Mouse (Mus musculus) lung, embryonic 14.5 days (tissue): ENCODE results near the gene Gm45717. TPM values are rescaled to one million over a fixed set of nuclear protein-coding genes. Genes with fewer than 3 reads are reported as not detected.
A peak's percentile ranks its signal among the peaks of the same experiment; 100 is the strongest.

Experiments
- ATAC-seq: fragments of 200-750 bp; cut with Nextera tagmentation; 2 replicates; pipeline ENCODE4 v1.8.0; 2017; ENCODE audit warnings: mild to moderate bottlenecking, moderate TSS enrichment, moderate library complexity; ENCODE audit not compliant: insufficient read depth
- DNase-seq: peaks from one replicate; pipeline ENCODE4 v3.0.0-alpha.2; 2015
- H3K27ac ChIP-seq: fragments of 300-500 bp; sonication (generic); 2 replicates; pipeline ENCODE4 v1.5.1; 2014; ENCODE audit warnings: low read depth, mild to moderate bottlenecking, moderate library complexity
- H3K27me3 ChIP-seq: fragments of 300-500 bp; sonication (generic); 2 replicates; pipeline ENCODE4 v1.6.1; 2014; ENCODE audit warnings: low read length, control low read depth; ENCODE audit not compliant: insufficient read depth
- H3K36me3 ChIP-seq: fragments of 300-500 bp; sonication (generic); 2 replicates; pipeline ENCODE4 v1.6.1; 2014; ENCODE audit warnings: control low read depth; ENCODE audit not compliant: insufficient read depth
- H3K4me1 ChIP-seq: fragments of 300-500 bp; sonication (generic); 2 replicates; pipeline ENCODE4 v1.6.1; 2014; ENCODE audit warnings: antibody characterized with exemption, control low read depth; ENCODE audit not compliant: insufficient read depth
- H3K4me2 ChIP-seq: fragments of 300-500 bp; sonication (generic); 2 replicates; pipeline ENCODE4 v1.6.1; 2014; ENCODE audit warnings: mild to moderate bottlenecking
- H3K4me3 ChIP-seq: fragments of 300-500 bp; sonication (generic); 2 replicates; pipeline ENCODE4 v1.5.1; 2014; ENCODE audit warnings: low read depth, low read length
- H3K9ac ChIP-seq: fragments of 300-500 bp; sonication (generic); 2 replicates; pipeline ENCODE4 v1.6.1; 2014
- H3K9me3 ChIP-seq: fragments of 300-500 bp; sonication (generic); 2 replicates; pipeline ENCODE4 v1.6.1; 2016; ENCODE audit warnings: low read depth, low read length, control low read depth
- CTCF ChIP-seq: IDR thresholded peaks from 2 replicates; pipeline ENCODE4 v1.5.1; 2016; ENCODE audit warnings: antibody characterized with exemption, low read depth
- WGBS: fragments of 180-500 bp; shearing (Covaris S2); extraction: QIAGEN DNeasy Blood & Tissue Kit; methylation state at CpG from one replicate; pipeline ENCODE4 v1.1.7; 2014; 5-methylcytosine and 5-hydroxymethylcytosine counted together
- polyA plus RNA-seq: library from polyadenylated mRNA; unstranded; fragments of >200 nt; fragmentation: Nextera tagmentation; extraction: Ambion mirVana; gene quantifications from 2 replicates; pipeline ENCODE4 v1.2.1, GENCODE M21; 2014

Gene Gm45717
- polyA plus RNA-seq, 1 experiment from 2014 or later, result not detected

GRCm38 (mm10) chr7:140954733-140955071 lies 1.0 kb downstream of the Gm45717 start:
- Histone ChIP-seq H3K9me3 (no peaks in the 10 kb centered on the region), H3K27ac (peak overlapping the region; percentile 44; the same call in 1 of the 2 replicates), H3K4me2 (peak overlapping the region; percentile 90), H3K27me3 (no peaks in the 10 kb centered on the region), H3K4me1 (peaks cover 20% of the 10 kb centered on the region), H3K36me3 (peaks cover 7% of the 10 kb centered on the region; the same call in 1 of the 2 replicates), H3K4me3 (peak overlapping the region; percentile 60), H3K9ac (peak overlapping the region; percentile 67)
- WGBS, result 4% methylated on average over 9 of the region's 9 CpGs
- ATAC-seq, result no peak
- TF ChIP-seq CTCF, result no peak
- no peak for DNase-seq

- H3K9ac ChIP-seq, result peak overlapping the region; percentile 67
- H3K9me3 ChIP-seq, result no peaks in the 10 kb centered on the region
- H3K27ac ChIP-seq, result peak overlapping the region; percentile 44; the same call in 1 of the 2 replicates
- H3K4me3 ChIP-seq, result peak overlapping the region; percentile 60
- ATAC-seq (no peak), DNase-seq (no peak)
- peaks cover 20% of the 10 kb centered on the region for H3K4me1 ChIP-seq
- peak overlapping the region; percentile 90 for H3K4me2 ChIP-seq
- WGBS, result 40% methylated on average over 15 of the region's 15 CpGs
- no peaks in the 10 kb centered on the region for H3K27me3 ChIP-seq
- peaks cover 13% of the 10 kb centered on the region for H3K36me3 ChIP-seq
- TF ChIP-seq CTCF, result no peak
These were observed 1.7 kb downstream of the Gm45717 start for GRCm38 (mm10) chr7:140953800-140954732.

GRCm38 (mm10) chr7:140953133-140953532 lies 2.6 kb downstream of the Gm45717 start:
- no peak for ATAC-seq

DNA sequence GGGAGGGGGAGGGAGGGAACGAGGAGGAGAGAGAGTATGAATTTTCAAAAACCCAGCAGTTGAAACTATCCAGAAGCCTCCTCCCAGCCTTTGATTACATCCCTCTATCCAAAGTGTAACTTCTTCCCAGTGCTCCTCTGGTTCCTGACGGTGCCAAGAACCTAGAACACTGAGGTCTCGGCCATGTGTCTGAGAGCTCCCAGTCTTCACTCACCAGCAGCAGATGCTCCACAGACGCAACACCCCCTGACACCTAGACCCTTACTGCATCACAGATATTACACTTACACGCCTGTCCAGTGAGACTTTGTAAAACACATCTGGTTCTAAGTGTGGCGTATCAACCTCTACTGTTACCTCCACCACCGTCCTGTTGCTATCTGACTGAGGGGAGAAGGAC lies 3.3 kb downstream of the Gm45717 start:
- no peak for TF ChIP-seq CTCF
- H3K9me3 ChIP-seq, result no peaks in the 10 kb centered on the region
- peaks cover 20% of the 10 kb centered on the region for H3K4me1 ChIP-seq
- WGBS, result 61% methylated on average over 7 of the region's 7 CpGs
- H3K4me3 ChIP-seq, result no peak overlapping the region
- no peak overlapping the region for H3K9ac ChIP-seq
- peaks cover 29% of the 10 kb centered on the region for H3K36me3 ChIP-seq
- H3K4me2 ChIP-seq, result no peak overlapping the region
- H3K27me3 ChIP-seq, result no peaks in the 10 kb centered on the region
- DNase-seq (no peak), ATAC-seq (no peak)
- H3K27ac ChIP-seq, result no peak overlapping the region

More at GRCm38 (mm10) chr7:140953133-140953532, 2.6 kb downstream of the Gm45717 start:
- H3K4me2 ChIP-seq, result peak overlapping the region; percentile 90
- H3K36me3 ChIP-seq, result peaks cover 22% of the 10 kb centered on the region
- H3K4me3 ChIP-seq, result no peak overlapping the region
- peaks cover 20% of the 10 kb centered on the region for H3K4me1 ChIP-seq
- H3K27me3 ChIP-seq, result no peaks in the 10 kb centered on the region
- 68% methylated on average over 11 of the region's 11 CpGs for WGBS
- no peak overlapping the region for H3K9ac ChIP-seq
- no peaks in the 10 kb centered on the region for H3K9me3 ChIP-seq
- no peak overlapping the region for H3K27ac ChIP-seq
- no peak for TF ChIP-seq CTCF
- DNase-seq, result no peak

- H3K4me1 ChIP-seq, result peaks cover 20% of the 10 kb centered on the region
- H3K9me3 ChIP-seq, result no peaks in the 10 kb centered on the region
- WGBS, result 72% methylated on average over 6 of the region's 6 CpGs
- H3K9ac ChIP-seq, result no peak overlapping the region
- no peak for TF ChIP-seq CTCF
- ATAC-seq (no peak), DNase-seq (no peak)
- H3K27ac ChIP-seq, result no peak overlapping the region
- peaks cover 34% of the 10 kb centered on the region for H3K36me3 ChIP-seq
- H3K27me3 ChIP-seq, result no peaks in the 10 kb centered on the region
- no peak overlapping the region for H3K4me3 ChIP-seq
- no peak overlapping the region for H3K4me2 ChIP-seq
These were observed 4.0 kb downstream of the Gm45717 start for GRCm38 (mm10) chr7:140951765-140952164.

DNA sequence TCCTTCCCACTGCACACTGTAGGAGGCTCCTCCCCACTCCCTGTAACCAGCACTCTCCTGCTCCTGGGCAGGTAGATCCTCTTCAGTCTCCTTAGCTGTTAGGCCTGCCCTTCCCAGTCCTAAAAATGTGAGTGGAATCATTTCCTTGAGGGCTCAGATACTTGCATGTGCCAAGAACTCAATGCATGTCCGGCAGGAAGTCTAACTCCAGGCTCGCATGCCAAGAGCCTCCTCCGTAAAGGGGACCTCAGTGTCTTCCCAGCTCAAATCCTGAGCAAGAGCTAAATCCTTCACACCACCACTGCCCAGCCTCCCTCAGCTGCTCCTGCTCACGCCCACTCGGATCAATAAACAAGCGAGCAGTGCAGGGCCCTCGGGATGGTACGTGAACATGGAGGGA lies 4.7 kb downstream of the Gm45717 start:
- H3K4me3 ChIP-seq, result no peak overlapping the region
- H3K4me1 ChIP-seq, result peaks cover 13% of the 10 kb centered on the region
- ATAC-seq (no peak), DNase-seq (peak; percentile 61)
- H3K36me3 ChIP-seq, result peaks cover 41% of the 10 kb centered on the region
- no peak for TF ChIP-seq CTCF
- 34% methylated on average over 8 of the region's 8 CpGs for WGBS
- H3K27me3 ChIP-seq, result no peaks in the 10 kb centered on the region
- H3K9me3 ChIP-seq, result no peaks in the 10 kb centered on the region
- no peak overlapping the region; the same call in 1 of the 2 replicates for H3K4me2 ChIP-seq
- H3K9ac ChIP-seq, result no peak overlapping the region
- peak overlapping the region; percentile 9; the same call in 1 of the 2 replicates for H3K27ac ChIP-seq

- H3K27ac ChIP-seq, result peak within 1 kb of the TSS; percentile 9; the same call in 1 of the 2 replicates
- ATAC-seq (no peak), DNase-seq (no peak)
- no peak within 1 kb of the TSS for H3K4me3 ChIP-seq
- H3K27me3 ChIP-seq, result no peaks in the 10 kb centered on the region
- H3K9me3 ChIP-seq, result no peaks in the 10 kb centered on the region
- peaks cover 51% of the 10 kb centered on the region for H3K36me3 ChIP-seq
- H3K4me1 ChIP-seq, result peaks cover 11% of the 10 kb centered on the region; the same call in 1 of the 2 replicates
- no peak within 1 kb of the TSS for H3K9ac ChIP-seq
- TF ChIP-seq CTCF, result no peak
- WGBS, result 86% methylated on average over 16 of the region's 16 CpGs
- H3K4me2 ChIP-seq, result no peak within 1 kb of the TSS
These were observed 5.8 kb downstream of the Gm45717 start, which contains the start of gene Ifitm5 for GRCm38 (mm10) chr7:140949824-140950530. Gene Ifitm5, minus strand, starts transcription at chr7:140950291.
